Mouse (Mus musculus) heart, embryonic 12.5 days (tissue): ENCODE measurements at regions not wholly inside any gene's neighbourhood (a gene's known extent, or its start where the extent isn't known, plus 50 kb on each side); places are given as distances from the start of the nearest gene placed in this dataset.
A peak's percentile ranks its signal among the peaks of the same experiment; 100 is the strongest.

Source experiments
- ATAC-seq: fragments of 200-750 bp; cut with Nextera tagmentation; 2 replicates; pipeline ENCODE4 v1.8.0; 2017; ENCODE audit warnings: moderate TSS enrichment, moderate library complexity; ENCODE audit not compliant: insufficient number of reproducible peaks, low FRiP score
- H3K27ac ChIP-seq: fragments of 300-500 bp; sonication (generic); 2 replicates; pipeline ENCODE4 v1.5.1; 2016; ENCODE audit warnings: mild to moderate bottlenecking, moderate library complexity; ENCODE audit not compliant: poor library complexity, severe bottlenecking
- H3K27me3 ChIP-seq: fragments of 300-500 bp; sonication (generic); replicated peaks from 2 replicates; pipeline ENCODE4 v1.6.1; 2016; ENCODE audit warnings: mild to moderate bottlenecking, moderate library complexity
- H3K36me3 ChIP-seq: fragments of 300-500 bp; sonication (generic); 2 replicates; pipeline ENCODE4 v1.6.1; 2016; ENCODE audit warnings: mild to moderate bottlenecking, moderate library complexity
- H3K4me1 ChIP-seq: fragments of 300-500 bp; sonication (generic); replicated peaks from 2 replicates; pipeline ENCODE4 v1.6.1; 2016; ENCODE audit warnings: mild to moderate bottlenecking
- H3K4me2 ChIP-seq: fragments of 300-500 bp; sonication (generic); 2 replicates; pipeline ENCODE4 v1.6.1; 2016; ENCODE audit warnings: mild to moderate bottlenecking, moderate library complexity
- H3K4me3 ChIP-seq: fragments of 300-500 bp; sonication (generic); 2 replicates; pipeline ENCODE4 v1.5.1; 2016; ENCODE audit warnings: mild to moderate bottlenecking
- H3K9ac ChIP-seq: fragments of 300-500 bp; sonication (generic); 2 replicates; pipeline ENCODE4 v1.6.1; 2016; ENCODE audit warnings: mild to moderate bottlenecking, moderate library complexity
- H3K9me3 ChIP-seq: fragments of 300-500 bp; sonication (generic); replicated peaks from 2 replicates; pipeline ENCODE4 v1.6.1; 2016; ENCODE audit warnings: mild to moderate bottlenecking, moderate library complexity
- WGBS: fragments of 180-500 bp; shearing (Covaris S2); methylation state at CpG from one replicate; pipeline ENCODE4 v1.1.7; 2016; 5-methylcytosine and 5-hydroxymethylcytosine counted together

- H3K4me2 ChIP-seq = no peak overlapping the region
- peaks cover 14% of the 10 kb centered on the region for H3K4me1 ChIP-seq
- peak overlapping the region; percentile 48 for H3K27ac ChIP-seq
- H3K9me3 ChIP-seq = no peaks in the 10 kb centered on the region
- no peaks in the 10 kb centered on the region for H3K27me3 ChIP-seq
- ATAC-seq = no peak
- H3K4me3 ChIP-seq = no peak overlapping the region
- H3K36me3 ChIP-seq = no peaks in the 10 kb centered on the region
- 51% methylated on average over 4 of the region's 4 CpGs for WGBS
- H3K9ac ChIP-seq = no peak overlapping the region
Measured at GRCm38 (mm10) chr5:149908376-149909078, 109.9 kb upstream of the Rxfp2 start.

DNA sequence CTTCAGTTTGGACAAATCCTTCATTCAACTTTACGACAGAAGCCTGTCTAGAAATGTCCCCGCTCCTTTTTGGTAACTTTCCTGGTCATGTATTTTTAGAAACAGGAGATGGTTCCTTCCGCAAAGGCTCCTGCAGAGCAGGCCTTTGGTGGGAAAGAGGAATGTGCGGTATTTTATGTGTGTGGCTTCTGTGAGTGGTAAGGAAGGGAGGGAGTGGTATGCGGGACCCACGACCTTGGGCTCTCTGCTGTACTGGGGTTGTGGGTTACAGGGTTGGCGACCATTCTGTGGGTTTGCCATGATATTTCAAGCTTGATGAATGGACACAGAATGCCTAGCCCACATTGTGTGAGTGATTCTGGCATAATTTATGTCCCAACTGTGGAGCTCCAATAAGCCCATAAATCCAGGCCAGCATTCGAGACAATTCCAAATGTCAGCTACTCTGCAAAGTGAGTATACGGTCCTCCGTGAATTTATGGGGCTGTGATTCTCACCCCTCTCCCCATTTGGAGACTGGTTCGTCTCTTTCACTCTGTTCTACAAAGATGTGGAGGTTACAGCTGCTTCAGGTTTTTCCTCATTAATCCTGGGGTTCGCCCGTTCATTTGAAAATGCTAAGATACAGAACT lies 109.3 kb upstream of the Rxfp2 start:
- no peak overlapping the region for H3K9ac ChIP-seq
- H3K4me1 ChIP-seq = peaks cover 14% of the 10 kb centered on the region
- no peaks in the 10 kb centered on the region for H3K27me3 ChIP-seq
- no peak overlapping the region for H3K4me3 ChIP-seq
- H3K4me2 ChIP-seq = no peak overlapping the region
- WGBS = 49% methylated on average over 13 of the region's 13 CpGs
- ATAC-seq = no peak
- H3K9me3 ChIP-seq = no peaks in the 10 kb centered on the region
- no peaks in the 10 kb centered on the region for H3K36me3 ChIP-seq
- H3K27ac ChIP-seq = peak overlapping the region; percentile 47; the same call in 1 of the 2 replicates

DNA sequence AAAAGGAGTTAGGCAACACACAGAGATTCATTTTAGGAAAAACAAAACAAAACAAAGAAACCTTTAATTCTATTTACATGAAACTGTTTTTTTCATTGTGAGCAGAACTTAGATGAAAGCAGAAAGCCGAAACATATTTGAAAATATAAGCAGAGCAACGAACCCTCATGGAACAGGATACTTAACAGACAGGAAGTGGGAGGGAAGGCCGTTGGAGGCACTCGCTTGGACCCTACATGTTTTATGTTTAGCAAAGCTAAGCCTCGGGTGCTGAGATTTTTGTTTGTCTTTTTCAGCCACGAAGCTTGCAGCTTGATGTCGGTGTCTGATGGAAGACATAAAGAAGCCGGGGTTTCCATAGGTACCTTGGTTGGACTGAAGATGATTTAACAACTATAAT lies 108.5 kb upstream of the Rxfp2 start:
- H3K27me3 ChIP-seq = no peaks in the 10 kb centered on the region
- H3K36me3 ChIP-seq = no peaks in the 10 kb centered on the region
- H3K9me3 ChIP-seq = no peaks in the 10 kb centered on the region
- 71% methylated on average over 8 of the region's 8 CpGs for WGBS
- H3K4me2 ChIP-seq = no peak overlapping the region
- no peak overlapping the region for H3K4me3 ChIP-seq
- no peak overlapping the region for H3K9ac ChIP-seq
- H3K4me1 ChIP-seq = peaks cover 14% of the 10 kb centered on the region
- no peak overlapping the region for H3K27ac ChIP-seq
- ATAC-seq = no peak

GRCm38 (mm10) chr5:149911968-149912367 lies 106.5 kb upstream of the Rxfp2 start:
- H3K27me3 ChIP-seq = no peaks in the 10 kb centered on the region
- WGBS = 82% methylated on average over 8 of the region's 8 CpGs
- no peak overlapping the region for H3K4me3 ChIP-seq

GRCm38 (mm10) chr5:149915761-149916160 lies 102.7 kb upstream of the Rxfp2 start:
- no peak overlapping the region for H3K4me2 ChIP-seq
- H3K36me3 ChIP-seq = no peaks in the 10 kb centered on the region
- ATAC-seq = no peak
- H3K9ac ChIP-seq = no peak overlapping the region
- peaks cover 4% of the 10 kb centered on the region; the same call in 1 of the 2 replicates for H3K4me1 ChIP-seq
- no peaks in the 10 kb centered on the region for H3K27me3 ChIP-seq
- H3K27ac ChIP-seq = no peak overlapping the region
- H3K4me3 ChIP-seq = no peak overlapping the region
- no peaks in the 10 kb centered on the region for H3K9me3 ChIP-seq

More at GRCm38 (mm10) chr5:149911968-149912367, 106.5 kb upstream of the Rxfp2 start:
- H3K27ac ChIP-seq = no peak overlapping the region
- H3K9me3 ChIP-seq = no peaks in the 10 kb centered on the region
- ATAC-seq = no peak
- H3K4me1 ChIP-seq = peaks cover 19% of the 10 kb centered on the region
- H3K36me3 ChIP-seq = no peaks in the 10 kb centered on the region
- H3K4me2 ChIP-seq = no peak overlapping the region
- H3K9ac ChIP-seq = no peak overlapping the region

DNA sequence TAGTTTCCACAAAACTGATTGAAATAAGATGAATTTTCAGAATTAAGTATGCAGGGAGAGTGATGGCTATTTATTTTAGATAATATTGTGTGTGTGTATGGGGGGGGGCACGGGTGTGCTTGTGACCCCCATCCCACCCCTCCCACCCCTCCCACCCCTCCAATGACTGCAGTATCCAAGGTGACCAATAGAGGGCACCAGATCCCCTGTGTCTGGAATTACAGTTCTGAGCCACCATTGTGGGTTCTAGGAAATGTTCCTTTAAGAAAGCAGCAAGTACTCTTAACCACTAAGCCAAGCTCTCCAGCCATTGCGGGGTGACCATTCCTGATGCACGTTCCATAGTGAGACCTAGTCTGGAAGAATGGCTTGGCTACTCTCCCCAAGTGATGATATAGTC lies 101.1 kb upstream of the Rxfp2 start:
- Histone ChIP-seq H3K4me3 (no peak overlapping the region), H3K27ac (no peak overlapping the region), H3K4me2 (no peak overlapping the region), H3K9ac (no peak overlapping the region), H3K9me3 (no peaks in the 10 kb centered on the region), H3K27me3 (no peaks in the 10 kb centered on the region), H3K4me1 (peaks cover 4% of the 10 kb centered on the region; the same call in 1 of the 2 replicates), H3K36me3 (no peaks in the 10 kb centered on the region)
- no peak for ATAC-seq
- 29% methylated on average over 3 of the region's 3 CpGs for WGBS

GRCm38 (mm10) chr5:149919097-149919496 lies 99.4 kb upstream of the Rxfp2 start:
- no peak overlapping the region for H3K27ac ChIP-seq
- WGBS = 63% methylated on average over 4 of the region's 4 CpGs
- no peaks in the 10 kb centered on the region for H3K27me3 ChIP-seq
- no peak for ATAC-seq
- H3K36me3 ChIP-seq = no peaks in the 10 kb centered on the region
- H3K9me3 ChIP-seq = no peaks in the 10 kb centered on the region
- H3K4me1 ChIP-seq = peaks cover 4% of the 10 kb centered on the region; the same call in 1 of the 2 replicates
- H3K9ac ChIP-seq = no peak overlapping the region
- H3K4me2 ChIP-seq = no peak overlapping the region
- H3K4me3 ChIP-seq = no peak overlapping the region

DNA sequence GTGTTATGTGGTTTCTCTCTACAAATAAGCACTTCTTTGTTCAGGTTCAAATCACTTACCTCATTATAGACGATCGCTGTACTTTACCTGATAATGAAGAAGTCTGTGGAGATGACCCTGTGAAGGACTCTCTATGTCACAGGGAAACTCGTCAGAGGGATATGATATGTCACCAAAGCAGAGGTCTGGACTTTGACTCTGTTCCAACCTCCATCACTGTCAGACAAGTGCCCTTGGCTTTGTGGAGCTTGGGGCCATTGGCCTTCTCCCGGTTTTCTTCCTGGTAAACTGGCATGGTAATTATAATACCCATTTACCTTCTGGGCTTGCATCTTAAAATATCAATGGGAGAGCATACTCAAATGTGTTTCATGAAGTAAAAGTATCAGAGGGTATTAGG lies 98.1 kb upstream of the Rxfp2 start:
- Histone ChIP-seq H3K27me3 (no peaks in the 10 kb centered on the region), H3K9me3 (no peaks in the 10 kb centered on the region), H3K9ac (no peak overlapping the region), H3K4me3 (no peak overlapping the region), H3K4me2 (no peak overlapping the region), H3K4me1 (peaks cover 4% of the 10 kb centered on the region; the same call in 1 of the 2 replicates), H3K36me3 (no peaks in the 10 kb centered on the region), H3K27ac (no peak overlapping the region)
- ATAC-seq = no peak
- WGBS = 83% methylated on average over 4 of the region's 4 CpGs

GRCm38 (mm10) chr5:149924501-149924900 lies 94.0 kb upstream of the Rxfp2 start:
- 81% methylated on average over 10 of the region's 10 CpGs for WGBS
- Histone ChIP-seq H3K36me3 (no peaks in the 10 kb centered on the region), H3K27ac (no peak overlapping the region), H3K4me3 (no peak overlapping the region), H3K4me2 (no peak overlapping the region), H3K9ac (no peak overlapping the region), H3K27me3 (no peaks in the 10 kb centered on the region), H3K4me1 (no peaks in the 10 kb centered on the region), H3K9me3 (no peaks in the 10 kb centered on the region)
- no peak for ATAC-seq

- Histone ChIP-seq H3K9ac (no peak overlapping the region), H3K9me3 (no peaks in the 10 kb centered on the region), H3K36me3 (no peaks in the 10 kb centered on the region), H3K4me2 (no peak overlapping the region), H3K27me3 (no peaks in the 10 kb centered on the region), H3K27ac (no peak overlapping the region), H3K4me3 (no peak overlapping the region), H3K4me1 (no peaks in the 10 kb centered on the region)
- no peak for ATAC-seq
- 76% methylated on average over 2 of the region's 2 CpGs for WGBS
Measured at GRCm38 (mm10) chr5:149926786-149927185, 91.7 kb upstream of the Rxfp2 start.

DNA sequence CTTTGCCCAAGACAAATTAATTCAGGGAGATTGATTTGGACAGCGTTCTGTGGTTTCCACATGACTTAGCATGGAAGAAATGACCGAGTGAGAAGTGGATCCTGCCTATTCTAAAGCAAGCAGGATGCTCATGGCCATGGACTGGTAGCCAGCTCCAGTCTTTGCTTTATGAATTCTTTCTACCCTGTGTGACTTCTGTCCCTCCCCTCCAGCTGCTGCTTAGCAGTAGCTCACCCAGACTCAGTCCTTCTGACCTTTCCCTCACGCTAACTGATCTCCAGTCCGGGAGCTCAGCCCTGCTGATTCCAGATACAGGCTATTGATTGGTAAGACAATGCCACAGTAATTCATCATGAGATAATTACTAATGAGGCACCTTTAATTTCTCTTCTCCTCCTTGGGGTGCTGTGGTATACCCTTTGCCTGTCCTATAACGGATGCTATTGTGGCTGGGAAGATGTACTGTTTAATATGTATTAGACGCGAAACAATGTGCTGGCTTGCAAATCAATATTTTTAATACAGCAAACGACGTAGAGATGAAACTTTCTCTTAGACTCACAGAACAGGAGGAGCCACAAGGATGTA lies 86.8 kb upstream of the Rxfp2 start:
- no peaks in the 10 kb centered on the region for H3K36me3 ChIP-seq
- no peaks in the 10 kb centered on the region for H3K4me1 ChIP-seq
- no peak overlapping the region for H3K9ac ChIP-seq
- H3K4me2 ChIP-seq = no peak overlapping the region
- no peaks in the 10 kb centered on the region for H3K27me3 ChIP-seq
- H3K27ac ChIP-seq = no peak overlapping the region
- H3K4me3 ChIP-seq = no peak overlapping the region
- WGBS = 80% methylated on average over 9 of the region's 9 CpGs
- no peaks in the 10 kb centered on the region for H3K9me3 ChIP-seq
- no peak for ATAC-seq
